Mouse (Mus musculus): ENCODE data around the gene Ulbp1.
"Not testable (repeated sequence)": the region's sequence is repeated elsewhere in the genome, so short reads cannot be mapped to it uniquely, and the experiment has no call there.

The Ulbp1 gene

GRCm38 (mm10) chr10:7473197-7473889 lies at the start of gene Ulbp1:
TSS of gene Ulbp1 (minus strand) at chr10:7473638.
- peak; percentile 3 for DNase-seq

GRCm38 (mm10) chr10:7498180-7498579 lies 24.7 kb upstream of the Ulbp1 start:
- DNase-seq: not testable (repeated sequence)

- DNase-seq: not testable (repeated sequence)
These were observed 18.9 kb upstream of the Ulbp1 start for GRCm38 (mm10) chr10:7492384-7492783.

- DNase-seq: no peak
These were observed 10.2 kb upstream of the Ulbp1 start for GRCm38 (mm10) chr10:7483650-7484049.

- DNase-seq: not testable (repeated sequence)
These were observed 787 bp upstream of the Ulbp1 start for GRCm38 (mm10) chr10:7474225-7474624.

GRCm38 (mm10) chr10:7471664-7472063 lies 1.8 kb downstream of the Ulbp1 start:
- no peak for DNase-seq

GRCm38 (mm10) chr10:7470457-7470856 lies 3.0 kb downstream of the Ulbp1 start:
- DNase-seq: no peak

- peak; percentile 60 for DNase-seq
These were observed 3.6 kb downstream of the Ulbp1 start for GRCm38 (mm10) chr10:7469716-7470414.

- DNase-seq: no peak
These were observed 11.4 kb downstream of the Ulbp1 start for GRCm38 (mm10) chr10:7462006-7462405.

- DNase-seq: no peak
These were observed 34.5 kb downstream of the Ulbp1 start for GRCm38 (mm10) chr10:7438928-7439327.

- no peak for DNase-seq
These were observed 80.0 kb downstream of the Ulbp1 start for GRCm38 (mm10) chr10:7393143-7394035.

GRCm38 (mm10) chr10:7391935-7392930 lies 81.2 kb downstream of the Ulbp1 start:
- no peak for DNase-seq

GRCm38 (mm10) chr10:7391561-7391934 lies 81.9 kb downstream of the Ulbp1 start:
- DNase-seq: no peak

GRCm38 (mm10) chr10:7391108-7391507 lies 82.3 kb downstream of the Ulbp1 start:
- no peak for DNase-seq

All from right cerebral cortex, adult 18-20 months (tissue).